Mouse (Mus musculus) left cerebral cortex, adult 8-10 months (tissue): ENCODE measurements around the gene Irx3. TPM values are rescaled to one million over a fixed set of nuclear protein-coding genes. Genes with fewer than 3 reads are reported as not detected.

Experiments
- DNase-seq, 2 experiments: peaks; one replicate each; pipeline ENCODE4 v3.0.0; 2022; ENCODE audit warnings: low spot score in 2 of 2
- total RNA-seq, 4 experiments: library from RNA; stranded (reverse); gene quantifications; 2 replicates each; pipeline ENCODE4 v1.2.4; 2022

Irx3 gene
- total RNA-seq, 4 experiments from 2014 or later, result 0.22 to 0.78 (median 0.33) TPM

DNA sequence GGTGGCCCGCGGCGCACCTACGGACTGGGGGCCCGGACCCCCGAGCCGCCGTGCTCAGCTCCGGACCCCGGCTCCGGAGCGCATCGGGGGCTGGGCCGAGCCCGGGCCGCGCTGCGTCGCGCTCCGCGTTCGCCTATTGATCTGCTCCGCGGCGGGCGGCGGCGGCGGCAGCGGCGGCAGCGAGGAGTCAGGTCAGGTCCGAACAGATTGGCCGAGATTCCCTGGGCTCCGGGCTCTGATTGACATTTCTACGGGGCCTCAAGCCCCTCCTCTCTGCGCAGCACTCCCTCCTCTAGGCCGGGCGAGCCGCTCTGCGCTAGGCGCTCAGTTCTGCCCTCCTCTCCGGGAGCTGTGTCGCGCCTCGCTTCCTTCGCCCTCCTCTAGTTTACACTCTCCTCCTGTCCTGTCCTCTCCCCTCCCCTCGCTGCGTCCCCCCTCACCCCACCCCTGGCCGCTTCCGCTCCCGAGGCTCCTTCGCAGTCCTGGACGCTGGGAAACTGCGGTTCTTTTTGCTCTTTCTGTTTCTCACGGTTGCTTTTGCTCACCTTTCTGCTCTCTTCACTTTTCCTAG is 541 bp downstream of the Irx3 start:
- peak in 1 of 2 experiments; percentile 3 for DNase-seq

- no peak for DNase-seq
These were observed 1.2 kb downstream of the Irx3 start for GRCm38 (mm10) chr8:91800523-91801240.

DNA sequence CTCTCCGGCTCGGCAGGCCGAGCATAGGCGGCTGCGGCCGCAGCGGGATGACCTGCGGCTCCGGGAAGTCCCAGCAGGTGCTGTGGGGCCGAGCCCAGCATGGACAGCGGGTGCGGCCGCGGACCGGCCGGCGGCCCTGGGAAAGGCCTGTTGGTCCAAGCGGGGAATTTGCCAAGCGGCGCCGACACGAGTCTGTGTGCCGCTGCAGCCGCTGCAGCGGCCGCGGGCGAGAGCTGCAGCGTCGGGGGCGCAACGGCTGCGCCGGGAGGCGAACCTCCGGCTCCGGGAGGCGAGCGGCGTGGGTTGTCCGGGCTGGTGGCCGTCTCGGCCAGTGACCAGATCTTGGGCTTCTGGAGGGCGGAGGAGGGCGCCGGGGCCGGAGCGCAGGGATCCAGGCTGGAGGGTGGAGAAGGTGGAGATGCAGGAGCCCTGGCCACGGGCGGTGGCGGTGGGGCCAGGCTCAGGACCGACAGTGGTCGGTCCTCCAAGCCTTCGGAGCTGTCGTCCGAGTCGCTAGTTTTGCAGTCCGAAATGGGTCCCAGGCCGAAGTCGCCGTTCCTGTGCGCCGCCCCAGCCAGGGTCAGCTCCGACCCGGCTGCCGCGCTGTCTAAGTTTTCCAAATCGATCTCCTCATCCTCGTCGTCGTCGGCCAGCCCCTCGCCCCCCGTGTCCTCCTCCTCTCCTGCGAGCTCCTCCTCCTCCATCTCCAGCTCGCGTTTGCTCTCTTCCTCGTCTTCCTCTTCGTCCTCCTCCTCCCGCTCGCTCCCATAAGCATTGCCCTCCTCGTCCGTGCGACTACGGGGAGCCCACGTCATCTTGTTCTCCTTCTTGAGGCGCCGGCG is 2.0 kb downstream of the Irx3 start:
- no peak for DNase-seq

GRCm38 (mm10) chr8:91799016-91799581 is 2.8 kb downstream of the Irx3 start:
- DNase-seq, result no peak

DNA sequence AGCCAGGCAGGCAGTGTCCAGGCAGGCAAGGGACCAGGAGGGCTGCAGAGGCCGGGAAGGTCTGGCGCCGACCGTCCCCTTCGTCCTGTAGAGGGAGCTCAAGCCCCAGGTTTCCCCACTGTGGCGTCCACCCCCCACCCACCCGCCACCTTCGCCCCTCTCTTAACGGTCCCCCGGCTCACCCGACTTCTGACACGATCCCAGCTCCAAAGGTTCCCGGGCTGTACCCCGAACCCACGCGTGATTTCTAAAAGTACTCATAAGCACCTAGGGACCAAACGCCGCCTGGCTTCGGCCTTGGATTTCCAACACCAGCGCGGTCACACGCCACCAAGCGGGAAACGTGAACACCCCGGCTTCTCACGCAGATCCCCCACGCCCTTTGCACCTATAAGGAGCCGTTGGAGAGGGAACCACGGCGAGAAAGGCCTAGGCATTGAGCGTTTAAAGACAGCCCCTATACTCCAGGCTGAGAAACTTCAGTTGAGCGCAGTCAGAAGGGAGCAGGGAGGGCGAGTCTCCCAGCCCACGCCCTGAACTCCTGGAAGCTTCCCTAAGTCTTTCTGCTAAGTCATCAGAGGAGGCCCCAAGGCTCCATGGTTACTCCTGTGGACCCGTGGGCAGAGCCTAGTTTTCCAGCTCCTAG is 4.1 kb downstream of the Irx3 start:
- DNase-seq, result peak in 1 of 2 experiments; percentile 12

- no peak for DNase-seq
These were observed 8.0 kb downstream of the Irx3 start for GRCm38 (mm10) chr8:91793846-91794245.

- DNase-seq, result no peak
These were observed 14.5 kb downstream of the Irx3 start for GRCm38 (mm10) chr8:91787194-91787895.

GRCm38 (mm10) chr8:91782940-91783339 is 18.9 kb downstream of the Irx3 start:
- no peak for DNase-seq

DNA sequence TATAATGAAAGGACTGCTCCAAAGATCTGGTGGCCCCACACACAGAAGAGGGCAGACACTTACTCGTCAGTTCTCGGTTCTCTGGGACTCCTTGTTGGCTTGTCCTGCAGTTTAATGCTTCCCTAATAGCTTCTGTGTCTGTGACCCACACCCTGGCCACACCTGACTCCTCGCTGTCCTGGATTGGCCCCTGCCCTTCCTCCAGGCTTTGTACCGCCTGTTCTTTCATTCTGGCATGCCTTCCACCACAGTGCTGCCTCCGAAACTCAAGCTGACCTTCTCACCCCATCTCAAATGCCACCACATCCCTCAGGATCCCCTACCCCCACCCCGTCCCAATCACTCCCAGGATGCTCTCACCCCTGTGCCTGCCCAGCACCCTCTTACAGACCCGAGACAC is 19.7 kb downstream of the Irx3 start:
- no peak for DNase-seq

GRCm38 (mm10) chr8:91780648-91781047 is 21.2 kb downstream of the Irx3 start:
- no peak for DNase-seq

- no peak for DNase-seq
These were observed 33.0 kb downstream of the Irx3 start for GRCm38 (mm10) chr8:91768857-91769256.

DNA sequence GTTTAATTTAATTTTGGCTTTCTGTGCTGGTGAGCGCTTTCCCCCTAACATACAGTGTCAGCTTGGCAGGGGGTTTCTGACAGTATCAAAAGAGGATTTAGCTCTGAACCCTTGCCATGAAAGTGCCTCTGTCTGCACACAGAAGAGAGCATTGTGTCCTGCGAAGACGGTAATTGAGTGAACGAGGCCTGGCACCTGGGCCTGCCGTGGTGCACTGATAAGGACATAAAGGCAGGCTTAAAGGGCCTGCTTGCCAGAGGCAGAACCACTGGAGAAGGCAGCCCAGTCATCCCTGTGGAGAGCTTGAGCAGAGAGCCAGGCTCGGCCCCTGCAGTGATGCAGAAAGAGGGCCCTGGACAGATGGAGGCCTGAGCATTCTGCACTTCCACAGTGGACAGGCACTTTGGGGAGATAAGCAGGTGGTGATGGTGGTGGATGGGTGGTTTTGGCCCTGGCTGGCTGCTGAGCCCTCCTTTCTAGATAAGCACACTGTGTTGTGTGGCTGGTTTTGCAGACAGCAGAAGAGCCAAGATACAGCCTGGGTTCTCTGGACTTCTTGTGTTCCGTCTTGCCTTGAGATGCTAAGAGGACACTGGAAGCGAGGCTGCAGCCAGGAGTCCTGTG is 36.3 kb downstream of the Irx3 start:
- no peak for DNase-seq

DNA sequence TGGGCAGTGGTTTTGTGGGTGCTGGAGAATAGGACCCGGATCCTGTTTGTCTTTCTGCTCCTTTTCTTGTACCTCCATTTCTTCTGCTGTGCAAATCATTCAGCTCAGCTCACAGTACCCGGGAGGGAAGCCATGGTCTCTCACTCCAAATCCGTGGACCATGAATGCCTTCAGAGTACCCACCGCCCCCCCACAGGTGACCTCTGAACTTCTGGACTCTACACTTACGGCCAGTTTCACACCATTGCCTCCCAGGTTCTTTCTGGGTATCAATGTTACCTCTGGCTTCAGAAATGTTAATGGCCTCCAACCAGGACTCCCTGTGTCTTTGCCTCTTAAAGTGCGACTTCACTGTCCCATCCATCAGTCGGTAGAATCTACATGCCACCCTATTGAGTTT is 46.3 kb downstream of the Irx3 start:
- no peak for DNase-seq

DNA sequence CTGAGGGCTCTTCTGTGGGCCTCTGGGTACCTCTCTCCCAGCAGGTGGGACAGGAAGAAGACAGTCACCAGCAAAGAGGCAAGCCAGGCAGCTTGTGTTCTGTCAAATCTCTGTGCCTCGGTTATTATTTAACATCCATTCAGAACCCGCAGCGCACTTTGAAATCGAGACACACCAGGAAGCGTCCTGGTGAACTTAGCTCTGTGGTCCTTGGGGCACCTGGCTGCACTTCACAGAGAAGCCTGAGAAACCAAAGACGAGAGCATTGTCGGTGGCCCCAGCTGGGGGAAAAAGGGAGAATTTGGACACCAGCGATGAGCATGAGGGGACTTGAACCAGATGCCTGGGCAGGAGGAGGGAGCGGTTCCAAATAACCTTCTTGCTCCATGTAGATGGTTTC is 46.8 kb downstream of the Irx3 start:
- DNase-seq, result no peak

- no peak for DNase-seq
These were observed 51.1 kb downstream of the Irx3 start for GRCm38 (mm10) chr8:91750794-91751125.

DNA sequence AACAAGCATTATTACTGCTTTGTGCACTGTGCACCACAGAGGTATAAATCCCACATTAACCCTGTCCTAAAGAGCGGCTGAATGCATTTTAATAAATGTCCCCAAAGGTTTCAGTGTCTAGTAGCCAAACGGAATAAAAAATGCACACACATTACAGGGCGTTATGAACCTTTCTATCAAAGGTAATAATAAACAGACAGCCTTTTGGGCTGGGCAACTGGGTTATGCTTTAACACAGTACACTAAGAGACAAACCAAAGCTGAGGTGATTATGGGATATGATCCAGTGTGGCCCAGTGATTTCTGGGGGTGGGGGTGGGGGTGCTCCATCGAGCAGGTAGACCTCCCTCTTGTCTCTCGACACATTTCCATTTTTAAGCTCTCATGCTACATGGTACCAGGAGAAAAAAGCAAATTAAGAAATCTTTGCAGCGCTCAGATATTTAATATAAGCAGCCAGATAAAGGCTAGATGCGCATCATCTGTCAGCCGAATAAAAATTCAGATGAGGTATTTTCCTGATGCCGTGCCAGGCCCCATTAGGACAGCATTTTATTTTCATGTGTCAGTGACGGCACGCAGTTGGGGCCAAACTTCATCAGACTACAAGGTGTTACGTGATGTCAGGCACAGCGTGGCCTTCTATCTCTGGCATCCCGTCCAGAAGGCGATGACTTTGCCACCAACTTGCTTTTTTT is 51.6 kb downstream of the Irx3 start:
- DNase-seq, result no peak

GRCm38 (mm10) chr8:91749412-91749811 is 52.5 kb downstream of the Irx3 start:
- no peak for DNase-seq
